Mouse (Mus musculus): ENCODE data around the gene Lrrc1. TPM values are rescaled to one million over a fixed set of nuclear protein-coding genes. Genes with fewer than 3 reads are reported as not detected.

Gene Lrrc1
- polyA plus RNA-seq, 1 experiment from 2014 or later: 4.9 TPM

DNA sequence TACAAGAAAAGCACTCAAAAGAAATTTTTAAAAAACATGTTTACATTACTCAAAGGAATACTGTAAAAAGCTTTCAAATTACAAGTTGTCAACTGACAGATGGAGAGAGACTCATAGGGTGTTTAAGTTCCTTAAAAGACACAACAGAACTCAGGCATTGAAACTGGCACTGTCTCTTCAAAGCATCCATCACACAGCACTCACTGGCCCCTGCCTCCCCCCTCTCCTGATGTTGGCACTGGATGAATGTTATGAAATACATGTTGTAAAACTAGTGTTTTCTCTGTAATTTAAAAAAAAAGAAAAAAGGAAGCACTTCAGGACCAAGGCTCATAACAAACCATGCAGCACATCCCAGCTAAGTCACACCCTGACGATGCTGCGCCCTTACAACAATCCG lies 61.1 kb downstream of the Lrrc1 start:
- Histone ChIP-seq H3K36me3 (no peaks in the 10 kb centered on the region), H3K4me3 (no peak overlapping the region)
- WGBS: 95% methylated on average over 3 of the region's 3 CpGs

DNA sequence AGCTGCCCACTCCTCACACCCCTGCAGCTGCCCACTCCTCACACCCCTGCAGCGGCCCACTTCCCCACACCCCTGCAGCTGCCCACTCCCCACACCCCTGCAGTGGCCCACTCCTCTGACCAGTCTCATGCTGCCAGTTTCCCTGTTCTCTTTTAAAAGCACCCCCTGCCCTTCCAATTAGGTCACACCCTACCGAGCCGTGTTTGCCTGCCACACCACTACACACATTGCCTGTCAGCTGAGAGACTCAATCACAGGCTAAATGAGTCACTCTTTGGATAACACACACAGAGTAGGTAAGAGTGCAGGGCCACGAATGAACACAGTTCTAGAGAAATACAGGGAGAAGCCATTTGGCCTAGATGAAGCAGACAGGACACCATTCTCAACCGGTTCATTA lies 62.4 kb downstream of the Lrrc1 start:
- Histone ChIP-seq H3K27ac (no peak overlapping the region), H3K36me3 (no peaks in the 10 kb centered on the region), H3K27me3 (ENCODE audit: low read depth, poor library complexity, severe bottlenecking) (no peaks in the 10 kb centered on the region), H3K4me3 (no peak overlapping the region), H3K9me3 (replicated peaks) (no peaks in the 10 kb centered on the region), H3K4me1 (peaks cover 15% of the 10 kb centered on the region)
- 74% methylated on average over 5 of the region's 5 CpGs for WGBS
- no peak for DNase-seq (ENCODE audit: low spot score)

More for the DNA sequence above, 61.1 kb downstream of the Lrrc1 start:
- Histone ChIP-seq H3K27me3 (ENCODE audit: low read depth, poor library complexity, severe bottlenecking) (no peaks in the 10 kb centered on the region), H3K4me1 (peaks cover 15% of the 10 kb centered on the region), H3K27ac (no peak overlapping the region), H3K9me3 (replicated peaks) (no peaks in the 10 kb centered on the region)
- no peak for DNase-seq (ENCODE audit: low spot score)

DNA sequence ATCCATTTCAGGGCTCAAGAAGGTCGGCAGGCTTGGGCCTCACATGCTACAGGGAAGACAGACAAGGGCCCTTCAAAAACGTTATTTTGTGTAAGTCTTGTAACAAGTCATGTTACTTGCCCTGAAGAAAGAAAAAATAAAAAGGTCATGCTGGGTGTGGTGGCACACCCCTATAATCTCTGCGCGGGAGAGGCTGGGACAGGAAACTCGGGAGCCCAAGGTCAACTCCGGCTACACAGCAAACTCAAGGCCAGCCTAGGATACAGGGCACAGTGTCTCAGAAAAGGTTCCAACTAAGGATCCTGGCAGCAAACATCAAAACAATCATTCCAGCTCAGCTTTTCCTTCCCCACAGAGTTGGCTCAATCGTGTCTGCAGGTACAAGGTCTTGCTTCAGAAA lies 63.3 kb downstream of the Lrrc1 start:
- DNase-seq (ENCODE audit: low spot score): no peak
- Histone ChIP-seq H3K27ac (no peak overlapping the region), H3K27me3 (ENCODE audit: low read depth, poor library complexity, severe bottlenecking) (no peaks in the 10 kb centered on the region), H3K4me3 (no peak overlapping the region), H3K9me3 (replicated peaks) (no peaks in the 10 kb centered on the region), H3K36me3 (no peaks in the 10 kb centered on the region), H3K4me1 (peaks cover 15% of the 10 kb centered on the region)
- 76% methylated on average over 7 of the region's 7 CpGs for WGBS

DNA sequence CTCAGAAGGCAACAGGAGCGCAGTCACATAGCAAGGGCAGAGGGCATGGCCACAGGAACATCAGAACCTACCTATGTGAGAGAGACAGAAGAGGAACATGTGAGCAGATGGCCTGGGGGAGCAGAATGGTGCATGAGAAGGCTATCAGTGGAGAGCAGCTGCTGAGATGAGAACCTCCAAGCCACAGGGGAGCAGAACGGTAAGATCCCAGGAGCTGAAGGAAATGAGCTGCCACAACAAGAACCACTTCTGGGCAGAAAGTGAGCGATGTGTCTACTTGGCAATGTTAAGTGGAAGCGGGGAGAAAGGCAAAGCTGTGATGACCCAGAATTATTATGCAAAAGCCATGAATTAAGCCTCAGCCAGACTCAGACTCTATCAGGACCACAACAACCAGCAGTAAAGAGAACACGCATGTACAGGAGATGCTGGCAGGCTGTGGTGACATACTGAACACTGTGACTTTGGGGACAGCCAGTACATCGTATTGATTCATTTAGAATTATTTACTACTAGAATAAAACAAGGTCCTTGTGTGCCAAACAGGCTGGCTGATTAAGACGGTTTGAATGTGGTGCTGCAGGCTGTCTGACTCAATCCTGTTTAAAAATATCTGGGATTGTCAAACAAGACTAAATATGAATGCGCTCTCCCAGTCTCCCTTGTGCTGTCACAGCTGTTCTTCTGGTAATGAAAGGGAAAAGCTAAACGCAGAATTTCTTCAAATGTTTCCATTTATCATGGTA lies 63.9 kb downstream of the Lrrc1 start:
- H3K4me1 ChIP-seq: peaks cover 15% of the 10 kb centered on the region
- H3K27ac ChIP-seq: no peak overlapping the region
- H3K27me3 ChIP-seq (ENCODE audit: low read depth, poor library complexity, severe bottlenecking): no peaks in the 10 kb centered on the region
- H3K4me3 ChIP-seq: no peak overlapping the region
- no peaks in the 10 kb centered on the region for H3K9me3 ChIP-seq (replicated peaks)
- H3K36me3 ChIP-seq: no peaks in the 10 kb centered on the region
- DNase-seq (ENCODE audit: low spot score): no peak
- 91% methylated on average over 9 of the region's 9 CpGs for WGBS

DNA sequence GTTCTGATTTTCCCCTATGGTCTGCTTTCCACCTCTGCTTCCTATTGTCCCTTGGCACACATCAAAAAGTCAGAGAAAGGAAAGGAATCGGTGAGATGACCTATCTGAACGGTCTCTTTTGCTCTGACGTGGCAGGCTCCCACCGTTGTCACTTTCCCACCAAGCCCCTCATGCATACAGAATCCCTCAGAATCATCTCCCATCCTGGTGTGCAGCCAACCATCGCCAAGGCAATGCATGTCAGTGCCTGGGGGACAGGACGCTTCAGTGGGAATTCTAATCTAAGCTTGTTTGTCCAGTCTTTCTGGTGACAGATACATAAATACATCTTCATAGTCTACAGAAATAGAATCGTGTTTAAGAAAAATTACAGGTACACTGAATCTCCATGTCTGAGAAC lies 64.7 kb downstream of the Lrrc1 start:
- Histone ChIP-seq H3K9me3 (replicated peaks) (no peaks in the 10 kb centered on the region), H3K27ac (no peak overlapping the region), H3K36me3 (no peaks in the 10 kb centered on the region), H3K4me3 (no peak overlapping the region), H3K4me1 (peaks cover 15% of the 10 kb centered on the region), H3K27me3 (ENCODE audit: low read depth, poor library complexity, severe bottlenecking) (no peaks in the 10 kb centered on the region)
- WGBS: 87% methylated on average over 7 of the region's 7 CpGs
- DNase-seq (ENCODE audit: low spot score): no peak

DNA sequence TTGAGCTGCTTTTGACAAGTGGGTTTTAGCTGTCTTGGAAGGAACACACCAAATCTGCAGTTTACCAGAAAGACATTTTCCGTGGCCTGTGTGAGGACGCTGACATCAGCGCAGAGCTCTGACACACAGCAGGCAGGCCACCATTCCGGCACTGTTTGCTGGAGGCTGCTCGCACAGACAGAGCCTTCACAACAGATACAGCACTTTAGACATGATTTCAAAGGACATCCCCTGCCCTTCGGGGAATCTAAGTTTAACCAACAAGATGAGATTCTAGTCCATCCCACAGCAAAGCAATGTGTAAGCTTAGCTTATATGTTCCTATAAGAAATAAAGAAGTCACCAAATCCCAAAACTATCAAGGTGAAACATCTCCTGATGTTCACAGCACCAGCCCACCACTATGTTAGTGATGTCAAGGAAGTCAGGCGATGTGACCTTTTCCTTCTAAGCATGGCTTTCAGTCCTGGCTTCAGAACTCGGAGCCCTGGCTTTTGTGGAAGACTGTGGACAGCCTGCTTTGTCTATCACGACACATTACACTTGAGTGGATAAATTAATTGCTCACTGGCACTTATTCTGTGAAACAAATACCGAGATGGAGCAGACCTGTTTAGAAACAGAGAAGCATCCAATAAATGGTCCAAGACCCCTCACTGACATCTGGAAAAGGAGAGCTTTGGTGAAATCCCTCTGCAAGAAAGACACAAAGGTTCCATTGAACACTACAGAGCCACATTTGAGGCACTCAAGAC lies 66.3 kb downstream of the Lrrc1 start:
- Histone ChIP-seq H3K9me3 (replicated peaks) (no peaks in the 10 kb centered on the region), H3K36me3 (no peaks in the 10 kb centered on the region), H3K4me1 (peaks cover 15% of the 10 kb centered on the region), H3K27me3 (ENCODE audit: low read depth, poor library complexity, severe bottlenecking) (no peaks in the 10 kb centered on the region), H3K27ac (no peak overlapping the region), H3K4me3 (no peak overlapping the region)
- 88% methylated on average over 10 of the region's 10 CpGs for WGBS
- no peak for DNase-seq (ENCODE audit: low spot score)

DNA sequence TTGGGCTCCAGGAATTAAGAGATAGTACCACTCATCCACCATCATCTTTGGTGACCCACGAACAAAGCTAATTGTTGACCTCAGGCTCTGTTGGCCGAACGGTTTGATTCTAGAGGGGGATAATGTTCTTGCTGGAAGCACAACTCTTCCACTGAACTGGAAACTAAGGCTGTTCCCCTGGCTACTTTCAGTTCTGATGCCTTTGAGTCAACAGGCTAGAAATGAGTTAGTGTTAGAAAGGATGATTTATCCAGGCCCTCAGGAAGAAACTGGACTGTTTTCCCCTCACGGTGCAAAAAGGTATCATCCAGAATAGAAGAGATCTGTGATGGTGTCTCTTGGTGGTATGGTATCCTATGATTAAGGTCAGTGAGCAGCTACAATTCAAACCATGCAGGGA lies 70.1 kb downstream of the Lrrc1 start:
- no peak overlapping the region for H3K27ac ChIP-seq
- H3K4me3 ChIP-seq: no peak overlapping the region
- no peaks in the 10 kb centered on the region for H3K27me3 ChIP-seq (ENCODE audit: low read depth, poor library complexity, severe bottlenecking)
- 95% methylated on average over 4 of the region's 4 CpGs for WGBS
- H3K4me1 ChIP-seq: peaks cover 6% of the 10 kb centered on the region; the same call in 1 of the 2 replicates
- no peaks in the 10 kb centered on the region for H3K36me3 ChIP-seq
- H3K9me3 ChIP-seq (replicated peaks): no peaks in the 10 kb centered on the region
- DNase-seq (ENCODE audit: low spot score): no peak

DNA sequence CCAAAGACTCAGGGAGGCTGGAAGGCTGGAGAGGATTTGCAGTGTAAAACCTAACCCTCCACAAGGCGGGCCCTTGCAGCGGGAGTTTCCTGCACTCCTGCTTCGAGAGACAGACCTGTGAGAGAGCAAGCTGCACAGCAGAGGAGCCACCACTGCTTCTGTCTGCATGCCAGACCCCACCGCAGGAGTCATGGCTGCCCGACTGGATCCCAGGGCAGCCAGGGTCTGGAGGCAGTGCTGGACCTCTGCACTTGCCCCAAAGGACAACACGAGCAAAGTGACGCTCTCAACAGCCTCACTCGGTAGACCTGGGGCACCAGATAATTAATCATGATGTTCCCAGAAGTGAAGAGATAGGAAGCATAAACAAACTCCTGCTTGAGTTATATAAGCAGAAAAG lies 72.1 kb downstream of the Lrrc1 start:
- WGBS: 63% methylated on average over 8 of the region's 8 CpGs
- H3K27ac ChIP-seq: no peak overlapping the region
- no peak for DNase-seq (ENCODE audit: low spot score)
- H3K36me3 ChIP-seq: peaks cover 3% of the 10 kb centered on the region; the same call in 1 of the 2 replicates
- no peaks in the 10 kb centered on the region for H3K9me3 ChIP-seq (replicated peaks)
- no peak overlapping the region for H3K4me3 ChIP-seq
- no peaks in the 10 kb centered on the region for H3K27me3 ChIP-seq (ENCODE audit: low read depth, poor library complexity, severe bottlenecking)
- H3K4me1 ChIP-seq: peaks cover 6% of the 10 kb centered on the region; the same call in 1 of the 2 replicates

DNA sequence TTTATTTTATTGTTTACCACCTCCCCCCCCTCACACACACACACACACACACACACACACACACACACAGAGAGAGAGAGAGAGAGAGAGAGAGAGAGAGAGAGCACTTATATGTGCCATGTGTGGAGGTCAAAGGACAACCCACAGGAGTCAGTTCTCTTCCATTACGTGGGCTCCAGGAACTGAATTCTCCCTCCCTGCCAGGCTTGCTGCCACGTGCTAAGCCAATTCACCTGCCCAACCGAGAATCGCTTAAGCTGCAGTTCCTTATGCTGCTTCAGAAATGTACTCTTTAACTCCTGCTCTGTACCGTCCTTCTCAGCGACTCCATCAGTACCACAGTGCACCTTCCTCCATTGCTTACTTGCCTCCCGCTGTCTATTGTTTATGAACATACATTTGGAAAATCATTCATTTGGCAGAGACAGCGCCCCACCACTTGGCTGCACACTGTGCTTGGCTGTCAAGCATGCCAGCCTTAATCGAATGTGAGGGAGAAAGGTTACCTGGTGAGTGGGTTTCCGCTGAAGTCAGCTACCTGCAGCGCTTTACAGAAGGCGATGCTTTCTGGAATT lies 72.9 kb downstream of the Lrrc1 start:
- no peak for DNase-seq (ENCODE audit: low spot score)
- H3K36me3 ChIP-seq: peaks cover 3% of the 10 kb centered on the region; the same call in 1 of the 2 replicates
- H3K27me3 ChIP-seq (ENCODE audit: low read depth, poor library complexity, severe bottlenecking): no peaks in the 10 kb centered on the region
- 88% methylated on average over 12 of the region's 12 CpGs for WGBS
- H3K27ac ChIP-seq: no peak overlapping the region
- peaks cover 6% of the 10 kb centered on the region; the same call in 1 of the 2 replicates for H3K4me1 ChIP-seq
- H3K4me3 ChIP-seq: no peak overlapping the region
- no peaks in the 10 kb centered on the region for H3K9me3 ChIP-seq (replicated peaks)

DNA sequence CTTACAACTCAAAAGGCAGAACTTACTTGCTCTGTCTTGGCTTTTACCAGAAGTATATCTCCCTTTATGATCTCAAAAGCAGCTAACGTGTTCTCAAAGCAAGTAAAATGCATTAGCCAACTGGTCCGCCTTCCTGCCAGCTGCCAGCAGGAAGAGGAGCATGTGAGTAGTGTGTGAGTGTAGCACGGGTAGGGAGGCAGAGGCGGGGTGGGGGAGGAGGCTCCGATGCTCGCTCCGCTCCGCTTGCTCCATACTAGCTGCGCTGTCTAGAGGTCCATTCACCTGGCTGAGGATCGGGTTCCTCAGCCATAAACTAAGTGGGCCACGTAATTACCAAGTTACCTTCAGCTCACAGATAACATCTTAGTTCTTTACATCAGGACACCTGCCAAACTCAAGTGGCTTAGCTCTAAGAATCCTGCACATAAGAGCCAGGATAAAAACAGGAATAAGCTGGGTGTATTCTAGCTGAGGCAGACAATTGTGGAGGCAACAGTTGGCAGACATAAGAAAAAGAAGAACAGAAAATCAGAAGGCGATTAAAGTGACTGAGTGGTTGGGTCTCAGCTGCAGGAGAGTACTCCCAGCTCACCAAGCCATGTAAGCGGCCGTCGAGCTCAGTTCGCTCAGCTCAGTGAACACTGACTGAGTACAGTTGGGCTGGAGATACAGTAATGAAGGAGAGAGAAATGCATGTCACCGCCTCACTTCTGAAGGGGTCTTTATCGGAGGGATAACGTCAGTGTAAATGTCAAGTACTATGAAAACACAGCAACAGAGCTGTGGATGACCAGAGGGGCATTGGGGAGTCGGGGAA lies 74.7 kb downstream of the Lrrc1 start:
- Histone ChIP-seq H3K4me1 (peaks cover 17% of the 10 kb centered on the region), H3K27me3 (ENCODE audit: low read depth, poor library complexity, severe bottlenecking) (no peaks in the 10 kb centered on the region), H3K27ac (no peak overlapping the region), H3K4me3 (no peak overlapping the region), H3K9me3 (replicated peaks) (no peaks in the 10 kb centered on the region), H3K36me3 (peaks cover 3% of the 10 kb centered on the region; the same call in 1 of the 2 replicates)
- WGBS: 74% methylated on average over 20 of the region's 20 CpGs
- DNase-seq (ENCODE audit: low spot score): no peak

DNA sequence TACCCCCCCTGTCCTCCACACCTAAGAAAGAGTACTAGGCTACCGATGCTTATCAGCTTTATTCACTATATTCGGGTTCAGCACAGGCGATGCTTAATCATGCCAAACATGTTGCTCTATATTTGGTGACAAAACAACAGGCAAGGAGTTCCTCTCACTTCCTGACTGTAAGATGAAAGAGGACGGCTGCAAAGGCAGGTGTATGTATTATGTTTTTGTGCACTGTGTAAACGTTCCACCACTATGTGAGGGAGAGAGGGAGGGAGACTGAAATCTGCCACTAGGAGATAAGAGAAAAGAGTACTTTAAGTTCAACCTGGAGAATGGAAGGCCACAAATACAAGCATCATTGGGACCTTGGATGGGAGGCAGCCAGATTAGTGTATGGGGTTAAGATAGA lies 77.7 kb downstream of the Lrrc1 start:
- no peak for DNase-seq (ENCODE audit: low spot score)
- Histone ChIP-seq H3K4me3 (no peak overlapping the region), H3K27ac (no peak overlapping the region), H3K27me3 (ENCODE audit: low read depth, poor library complexity, severe bottlenecking) (no peaks in the 10 kb centered on the region), H3K36me3 (peaks cover 3% of the 10 kb centered on the region; the same call in 1 of the 2 replicates), H3K9me3 (replicated peaks) (no peaks in the 10 kb centered on the region), H3K4me1 (peaks cover 34% of the 10 kb centered on the region)
- 89% methylated on average over 5 of the region's 5 CpGs for WGBS

DNA sequence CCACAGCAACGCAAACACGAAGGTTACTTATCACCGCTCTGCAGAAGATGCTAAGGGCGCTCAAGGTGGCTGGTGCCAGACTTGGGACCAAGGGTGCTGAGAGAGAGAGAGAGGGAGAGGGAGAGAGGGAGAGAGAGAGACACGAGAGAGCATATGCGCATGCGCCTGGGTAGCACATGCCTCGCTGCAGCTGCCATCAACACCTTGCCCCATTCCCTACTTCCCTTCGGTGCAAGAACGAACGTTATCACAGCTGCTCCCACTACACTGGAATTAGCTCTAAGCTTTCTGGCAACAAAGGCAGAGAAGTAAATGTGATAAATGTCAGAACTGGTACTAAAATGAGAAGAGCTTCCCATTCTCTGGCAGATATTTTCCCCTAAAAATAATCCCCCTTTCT lies 79.3 kb downstream of the Lrrc1 start:
- H3K27ac ChIP-seq: no peak overlapping the region
- DNase-seq (ENCODE audit: low spot score): no peak
- peaks cover 41% of the 10 kb centered on the region for H3K4me1 ChIP-seq
- H3K4me3 ChIP-seq: no peak overlapping the region
- no peaks in the 10 kb centered on the region for H3K9me3 ChIP-seq (replicated peaks)
- peaks cover 3% of the 10 kb centered on the region; the same call in 1 of the 2 replicates for H3K36me3 ChIP-seq
- WGBS: 73% methylated on average over 11 of the region's 11 CpGs
- no peaks in the 10 kb centered on the region for H3K27me3 ChIP-seq (ENCODE audit: low read depth, poor library complexity, severe bottlenecking)

All from limb, embryonic 10.5 days (tissue).